Mouse (Mus musculus): ENCODE measurements at regions not wholly inside any gene's neighbourhood (a gene's known extent, or its start where the extent isn't known, plus 50 kb on each side); places are given as distances from the start of the nearest gene placed in this dataset.
A peak's percentile ranks its signal among the peaks of the same experiment; 100 is the strongest.

GRCm38 (mm10) chr12:16189441-16189840 is 372.7 kb upstream of the Trib2 start:
- no peak for DNase-seq (ENCODE audit: low spot score)

- DNase-seq (ENCODE audit: low spot score), result no peak
Measured at GRCm38 (mm10) chr12:16185976-16186515, 369.3 kb upstream of the Trib2 start.

- DNase-seq (ENCODE audit: low spot score), result peak; percentile 14
Measured at GRCm38 (mm10) chr12:16185431-16185923, 368.8 kb upstream of the Trib2 start.

- no peak for DNase-seq (ENCODE audit: low spot score)
Measured at GRCm38 (mm10) chr12:16183055-16183454, 366.3 kb upstream of the Trib2 start.

GRCm38 (mm10) chr12:16181599-16181998 is 364.9 kb upstream of the Trib2 start:
- DNase-seq (ENCODE audit: low spot score), result no peak

GRCm38 (mm10) chr12:16179897-16180296 is 363.2 kb upstream of the Trib2 start:
- no peak for DNase-seq (ENCODE audit: low spot score)

- no peak for DNase-seq (ENCODE audit: low spot score)
Measured at GRCm38 (mm10) chr12:16176326-16176725, 359.6 kb upstream of the Trib2 start.

- no peak for DNase-seq (ENCODE audit: low spot score)
Measured at GRCm38 (mm10) chr12:16172176-16172575, 355.5 kb upstream of the Trib2 start.

- no peak for DNase-seq (ENCODE audit: low spot score)
Measured at GRCm38 (mm10) chr12:16171636-16172035, 354.9 kb upstream of the Trib2 start.

- DNase-seq (ENCODE audit: low spot score), result no peak
Measured at GRCm38 (mm10) chr12:16169781-16170535, 353.2 kb upstream of the Trib2 start.

- no peak for DNase-seq (ENCODE audit: low spot score)
Measured at GRCm38 (mm10) chr12:16167793-16168343, 351.1 kb upstream of the Trib2 start.

GRCm38 (mm10) chr12:16165126-16165525 is 348.4 kb upstream of the Trib2 start:
- no peak for DNase-seq (ENCODE audit: low spot score)

- DNase-seq (ENCODE audit: low spot score), result no peak
Measured at GRCm38 (mm10) chr12:16161947-16162346, 345.2 kb upstream of the Trib2 start.

- no peak for DNase-seq (ENCODE audit: low spot score)
Measured at GRCm38 (mm10) chr12:16157896-16158295, 341.2 kb upstream of the Trib2 start.

GRCm38 (mm10) chr12:16155791-16156558 is 339.3 kb upstream of the Trib2 start:
- DNase-seq (ENCODE audit: low spot score), result no peak

GRCm38 (mm10) chr12:16154256-16154655 is 337.5 kb upstream of the Trib2 start:
- no peak for DNase-seq (ENCODE audit: low spot score)

GRCm38 (mm10) chr12:16152108-16152507 is 335.4 kb upstream of the Trib2 start:
- DNase-seq (ENCODE audit: low spot score), result no peak

GRCm38 (mm10) chr12:16151170-16151702 is 334.5 kb upstream of the Trib2 start:
- DNase-seq (ENCODE audit: low spot score), result no peak

GRCm38 (mm10) chr12:16146919-16147318 is 330.2 kb upstream of the Trib2 start:
- DNase-seq (ENCODE audit: low spot score), result no peak

- no peak for DNase-seq (ENCODE audit: low spot score)
Measured at GRCm38 (mm10) chr12:16145621-16146020, 328.9 kb upstream of the Trib2 start.

GRCm38 (mm10) chr12:16141193-16141592 is 324.5 kb upstream of the Trib2 start:
- no peak for DNase-seq (ENCODE audit: low spot score)

- no peak for DNase-seq (ENCODE audit: low spot score)
Measured at GRCm38 (mm10) chr12:16140511-16141110, 323.9 kb upstream of the Trib2 start.
